Mouse (Mus musculus): ENCODE measurements around the gene Fam69b. TPM values are rescaled to one million over a fixed set of nuclear protein-coding genes. Genes with fewer than 3 reads are reported as not detected.

Gene Fam69b
- polyA plus RNA-seq, 2 experiments, result 0.70 to 0.78 TPM

DNA sequence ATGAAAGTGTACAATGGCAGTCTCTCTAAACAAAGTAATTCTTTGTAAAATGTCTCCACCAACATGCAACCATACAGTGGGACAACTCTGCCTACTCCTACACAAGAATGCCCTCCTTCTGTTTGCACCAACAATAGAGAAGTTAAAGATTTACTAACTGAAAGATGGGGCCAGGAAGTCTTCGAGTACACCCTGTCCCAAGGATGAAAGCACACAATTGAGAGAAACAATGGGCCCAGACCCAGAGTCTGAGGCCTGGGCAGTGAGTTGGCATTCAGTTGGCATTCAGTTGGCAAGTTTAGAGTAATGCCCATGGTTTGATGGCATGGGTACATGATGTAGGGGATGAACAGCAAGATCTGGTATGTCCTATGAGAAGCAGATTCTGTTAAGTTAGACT is 26.4 kb downstream of the Fam69b start:
- H3K27me3 ChIP-seq (ENCODE audit: control insufficient read depth, insufficient read depth, low read length), result no peaks in the 10 kb centered on the region
- H3K4me3 ChIP-seq (ENCODE audit: insufficient read depth in 1 of 2, low read depth in 2 of 2, low read length in 2 of 2), result no peak overlapping the region
- no peaks in the 10 kb centered on the region for H3K9me3 ChIP-seq (ENCODE audit: control insufficient read depth, low read length)
- H3K4me2 ChIP-seq (ENCODE audit: low read depth), result no peak overlapping the region
- TF ChIP-seq EP300 (IDR thresholded peaks at IDR 0.05; ENCODE audit: low read depth) (no peak), CTCF (IDR thresholded peaks at IDR 0.05; ENCODE audit: low read depth) (no peak)
- no peaks in the 10 kb centered on the region for H3K36me3 ChIP-seq (replicated peaks; ENCODE audit: control insufficient read depth, insufficient read depth, low read depth)
- no peaks in the 10 kb centered on the region for H3K4me1 ChIP-seq (replicated peaks; ENCODE audit: control insufficient read depth in 2 of 2, insufficient read depth in 2 of 2, low read length in 1 of 2)
- 40% methylated on average over 1 of the region's 1 CpGs for WGBS (ENCODE audit: insufficient replicate concordance)
- no peak overlapping the region for H3K27ac ChIP-seq
- DNase-seq (ENCODE audit: low read depth in 3 of 3, low spot score in 3 of 3) (no peak), ATAC-seq (ENCODE audit: insufficient read depth) (no peak)
- H3K9ac ChIP-seq (replicated peaks), result no peak overlapping the region

GRCm38 (mm10) chr2:26657426-26657825 is 29.2 kb downstream of the Fam69b start:
- TF ChIP-seq EP300 (IDR thresholded peaks at IDR 0.05; ENCODE audit: low read depth) (no peak), CTCF (IDR thresholded peaks at IDR 0.05; ENCODE audit: low read depth) (no peak)
- no peak overlapping the region for H3K9ac ChIP-seq (replicated peaks)
- WGBS (ENCODE audit: insufficient replicate concordance), result 58% methylated on average over 2 of the region's 2 CpGs

DNA sequence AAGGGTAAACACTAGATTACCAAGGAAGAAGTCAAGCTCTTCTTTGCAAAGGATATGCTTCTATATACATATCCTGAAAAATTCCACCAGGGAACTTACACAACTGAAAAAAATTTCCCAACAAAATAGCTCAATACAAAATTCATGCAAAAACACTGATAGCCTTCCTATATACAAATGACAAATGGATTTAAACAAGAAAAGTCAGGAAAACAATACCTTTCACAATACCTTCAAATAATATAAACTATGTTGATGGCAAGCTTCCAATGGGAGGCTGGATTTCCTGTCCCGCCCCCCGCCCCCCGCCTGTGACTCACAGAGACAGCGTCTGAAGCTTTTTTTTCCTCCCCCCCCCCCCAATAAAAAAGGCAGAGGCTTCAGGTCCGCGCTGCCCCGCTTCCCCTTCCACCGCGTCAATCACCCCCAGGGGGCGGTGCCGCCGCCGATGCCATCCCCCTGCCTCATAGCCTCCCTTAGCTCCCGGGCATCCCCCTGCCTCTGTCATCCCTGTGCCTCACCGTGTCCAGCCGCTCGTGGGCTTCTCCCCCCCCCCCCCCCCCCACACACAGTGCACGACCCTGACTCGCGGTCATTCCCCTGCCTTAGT is 33.0 kb downstream of the Fam69b start:
- no peaks in the 10 kb centered on the region for H3K4me1 ChIP-seq (replicated peaks; ENCODE audit: control insufficient read depth in 2 of 2, insufficient read depth in 2 of 2, low read length in 1 of 2)
- no peak overlapping the region for H3K4me3 ChIP-seq (ENCODE audit: insufficient read depth in 1 of 2, low read depth in 2 of 2, low read length in 2 of 2)
- TF ChIP-seq EP300 (IDR thresholded peaks at IDR 0.05; ENCODE audit: low read depth), result no peak
- TF ChIP-seq CTCF (IDR thresholded peaks at IDR 0.05; ENCODE audit: low read depth), result 0 out of 2 replicates have a peak, but pooled peaks have one; percentile 9
- H3K27me3 ChIP-seq (ENCODE audit: control insufficient read depth, insufficient read depth, low read length), result no peaks in the 10 kb centered on the region; the same call in 1 of the 2 replicates
- no peak for DNase-seq (ENCODE audit: low read depth in 3 of 3, low spot score in 3 of 3)
- H3K9ac ChIP-seq (replicated peaks), result no peak overlapping the region
- WGBS (ENCODE audit: insufficient replicate concordance), result 2% methylated on average over 20 of the region's 20 CpGs
- H3K27ac ChIP-seq, result no peak overlapping the region
- no peaks in the 10 kb centered on the region for H3K9me3 ChIP-seq (ENCODE audit: control insufficient read depth, low read length)
- H3K4me2 ChIP-seq (ENCODE audit: low read depth), result peak overlapping the region; percentile 34
- no peak for ATAC-seq (ENCODE audit: insufficient read depth)
- no peaks in the 10 kb centered on the region for H3K36me3 ChIP-seq (replicated peaks; ENCODE audit: control insufficient read depth, insufficient read depth, low read depth)

More at GRCm38 (mm10) chr2:26657426-26657825, 29.2 kb downstream of the Fam69b start:
- Histone ChIP-seq H3K4me2 (ENCODE audit: low read depth) (no peak overlapping the region), H3K27me3 (ENCODE audit: control insufficient read depth, insufficient read depth, low read length) (no peaks in the 10 kb centered on the region; the same call in 1 of the 2 replicates), H3K9me3 (ENCODE audit: control insufficient read depth, low read length) (no peaks in the 10 kb centered on the region), H3K4me3 (ENCODE audit: insufficient read depth in 1 of 2, low read depth in 2 of 2, low read length in 2 of 2) (no peak overlapping the region), H3K27ac (no peak overlapping the region), H3K36me3 (replicated peaks; ENCODE audit: control insufficient read depth, insufficient read depth, low read depth) (no peaks in the 10 kb centered on the region), H3K4me1 (replicated peaks; ENCODE audit: control insufficient read depth in 2 of 2, insufficient read depth in 2 of 2, low read length in 1 of 2) (no peaks in the 10 kb centered on the region)
- DNase-seq (ENCODE audit: low read depth in 3 of 3, low spot score in 3 of 3) (no peak), ATAC-seq (ENCODE audit: insufficient read depth) (no peak)

DNA sequence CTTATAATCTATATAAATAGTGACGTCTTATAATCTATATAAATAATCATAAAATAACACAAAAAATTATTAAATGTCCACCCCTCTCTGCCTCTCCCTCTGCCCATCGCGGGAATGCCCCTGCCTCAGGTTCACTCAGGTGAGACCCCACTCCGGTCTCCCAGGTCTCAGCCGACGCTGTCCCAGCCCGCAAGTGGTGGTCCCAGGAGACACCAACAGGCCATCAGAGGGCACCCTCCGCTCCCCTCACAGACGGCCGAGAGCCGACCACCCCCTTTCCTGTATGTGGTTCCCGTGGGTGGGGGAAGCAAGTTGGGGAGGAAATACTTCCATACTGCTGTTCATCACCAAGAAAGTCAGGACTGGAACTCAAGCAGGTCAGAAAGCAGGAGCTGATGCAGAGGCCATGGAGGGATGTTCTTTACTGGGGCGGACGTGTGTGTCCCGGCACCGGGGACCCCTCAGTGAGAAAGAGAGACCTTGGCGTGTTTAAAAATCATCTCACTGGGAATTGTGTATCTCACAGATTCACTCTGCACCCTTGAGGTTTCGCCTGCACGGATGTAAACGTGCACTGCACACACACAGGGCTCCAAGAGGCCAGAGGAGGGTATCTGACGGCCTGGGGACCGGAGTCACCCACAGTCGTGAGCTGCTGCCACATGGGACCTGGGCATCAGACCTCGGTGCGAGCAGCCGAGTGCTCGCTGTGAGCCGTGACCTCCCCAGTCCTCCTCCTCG is 33.7 kb downstream of the Fam69b start:
- DNase-seq (ENCODE audit: low read depth in 3 of 3, low spot score in 3 of 3), result no peak
- no peak for ATAC-seq (ENCODE audit: insufficient read depth)
- WGBS (ENCODE audit: insufficient replicate concordance), result 39% methylated on average over 29 of the region's 29 CpGs
- no peak overlapping the region for H3K27ac ChIP-seq
- peak overlapping the region; percentile 34 for H3K4me2 ChIP-seq (ENCODE audit: low read depth)
- no peaks in the 10 kb centered on the region; the same call in 1 of the 2 replicates for H3K27me3 ChIP-seq (ENCODE audit: control insufficient read depth, insufficient read depth, low read length)
- H3K4me1 ChIP-seq (replicated peaks; ENCODE audit: control insufficient read depth in 2 of 2, insufficient read depth in 2 of 2, low read length in 1 of 2), result no peaks in the 10 kb centered on the region
- H3K9ac ChIP-seq (replicated peaks), result no peak overlapping the region
- no peak overlapping the region for H3K4me3 ChIP-seq (ENCODE audit: insufficient read depth in 1 of 2, low read depth in 2 of 2, low read length in 2 of 2)
- H3K36me3 ChIP-seq (replicated peaks; ENCODE audit: control insufficient read depth, insufficient read depth, low read depth), result no peaks in the 10 kb centered on the region
- no peaks in the 10 kb centered on the region for H3K9me3 ChIP-seq (ENCODE audit: control insufficient read depth, low read length)
- no peak for TF ChIP-seq EP300 (IDR thresholded peaks at IDR 0.05; ENCODE audit: low read depth)
- no peak for TF ChIP-seq CTCF (IDR thresholded peaks at IDR 0.05; ENCODE audit: low read depth)

GRCm38 (mm10) chr2:26662509-26662882 is 34.2 kb downstream of the Fam69b start:
- Histone ChIP-seq H3K9me3 (ENCODE audit: control insufficient read depth, low read length) (no peaks in the 10 kb centered on the region), H3K27ac (no peak overlapping the region), H3K36me3 (replicated peaks; ENCODE audit: control insufficient read depth, insufficient read depth, low read depth) (no peaks in the 10 kb centered on the region), H3K9ac (replicated peaks) (no peak overlapping the region), H3K27me3 (ENCODE audit: control insufficient read depth, insufficient read depth, low read length) (no peaks in the 10 kb centered on the region; the same call in 1 of the 2 replicates), H3K4me3 (ENCODE audit: insufficient read depth in 1 of 2, low read depth in 2 of 2, low read length in 2 of 2) (no peak overlapping the region), H3K4me2 (ENCODE audit: low read depth) (no peak overlapping the region), H3K4me1 (replicated peaks; ENCODE audit: control insufficient read depth in 2 of 2, insufficient read depth in 2 of 2, low read length in 1 of 2) (no peaks in the 10 kb centered on the region)
- 61% methylated on average over 13 of the region's 13 CpGs for WGBS (ENCODE audit: insufficient replicate concordance)
- TF ChIP-seq CTCF (IDR thresholded peaks at IDR 0.05; ENCODE audit: low read depth), result no peak
- TF ChIP-seq EP300 (IDR thresholded peaks at IDR 0.05; ENCODE audit: low read depth), result no peak
- DNase-seq (ENCODE audit: low read depth in 3 of 3, low spot score in 3 of 3) (no peak), ATAC-seq (ENCODE audit: insufficient read depth) (no peak)
